Mouse (Mus musculus) forebrain, embryonic 14.5 days (tissue): ENCODE measurements around the gene Mrpl19. TPM values are rescaled to one million over a fixed set of nuclear protein-coding genes. Genes with fewer than 3 reads are reported as not detected.
A peak's percentile ranks its signal among the peaks of the same experiment; 100 is the strongest.

Source experiments
- ATAC-seq: fragments of 200-750 bp; cut with Nextera tagmentation; 2 replicates; pipeline ENCODE4 v1.8.0; 2017; ENCODE audit warnings: mild to moderate bottlenecking, moderate library complexity
- DNase-seq: peaks from one replicate; pipeline ENCODE4 v3.0.0-alpha.2; 2015; ENCODE audit warnings: low spot score
- H3K27ac ChIP-seq: fragments of 300-500 bp; sonication (generic); 2 replicates; pipeline ENCODE4 v1.5.1; 2014; ENCODE audit warnings: low read depth, mild to moderate bottlenecking, control low read depth, low read length, moderate library complexity
- H3K27me3 ChIP-seq: fragments of 300-500 bp; sonication (generic); replicated peaks from 2 replicates; pipeline ENCODE4 v1.6.1; 2014; ENCODE audit warnings: low read length, control low read depth, mixed read lengths; ENCODE audit not compliant: control insufficient read depth, insufficient read depth
- H3K36me3 ChIP-seq: fragments of 300-500 bp; sonication (generic); 2 replicates; pipeline ENCODE4 v1.6.1; 2014; ENCODE audit warnings: low read length, control low read depth; ENCODE audit not compliant: control insufficient read depth, insufficient read depth
- H3K4me1 ChIP-seq: fragments of 300-500 bp; sonication (generic); 2 replicates; pipeline ENCODE4 v1.6.1; 2014; ENCODE audit warnings: antibody characterized with exemption, low read length, control low read depth; ENCODE audit not compliant: control insufficient read depth, insufficient read depth
- H3K4me2 ChIP-seq: fragments of 300-500 bp; sonication (generic); 2 replicates; pipeline ENCODE4 v1.6.1; 2014; ENCODE audit warnings: mild to moderate bottlenecking, control low read depth, low read length
- H3K4me3 ChIP-seq: fragments of 300-500 bp; sonication (generic); 2 replicates; pipeline ENCODE4 v1.5.1; 2014; ENCODE audit warnings: low read depth, low read length, control low read depth
- H3K9ac ChIP-seq: fragments of 300-500 bp; sonication (generic); 2 replicates; pipeline ENCODE4 v1.6.1; 2014; ENCODE audit warnings: mild to moderate bottlenecking, low read length, control low read depth, moderate library complexity
- H3K9me3 ChIP-seq: fragments of 300-500 bp; sonication (generic); replicated peaks from 2 replicates; pipeline ENCODE4 v1.6.1; 2016; ENCODE audit warnings: low read length, control low read depth, mixed read lengths; ENCODE audit not compliant: control insufficient read depth
- WGBS: fragments of 180-500 bp; shearing (Covaris S2); extraction: QIAGEN DNeasy Blood & Tissue Kit; methylation state at CpG from one replicate; pipeline ENCODE4 v1.1.7; 2014; 5-methylcytosine and 5-hydroxymethylcytosine counted together
- polyA plus RNA-seq: library from polyadenylated mRNA; unstranded; fragments of >200 nt; fragmentation: Nextera tagmentation; extraction: Ambion mirVana; gene quantifications from 2 replicates; pipeline ENCODE4 v1.2.1, GENCODE M21; 2014

The Mrpl19 gene
- polyA plus RNA-seq, 1 experiment from 2014 or later = 32.9 TPM

- H3K27ac ChIP-seq = no peak overlapping the region
- 93% methylated on average over 4 of the region's 4 CpGs for WGBS
- H3K4me3 ChIP-seq = no peak overlapping the region
- no peaks in the 10 kb centered on the region for H3K9me3 ChIP-seq
- no peaks in the 10 kb centered on the region for H3K36me3 ChIP-seq
- DNase-seq (no peak), ATAC-seq (no peak)
- H3K4me1 ChIP-seq = no peaks in the 10 kb centered on the region
- no peak overlapping the region for H3K9ac ChIP-seq
- no peak overlapping the region for H3K4me2 ChIP-seq
- H3K27me3 ChIP-seq = no peaks in the 10 kb centered on the region
Observed at GRCm38 (mm10) chr6:81979286-81979685, 13.5 kb upstream of the Mrpl19 start.

GRCm38 (mm10) chr6:81975971-81976621, 10.3 kb upstream of the Mrpl19 start:
- WGBS = 39% methylated on average over 7 of the region's 7 CpGs
- H3K36me3 ChIP-seq = no peaks in the 10 kb centered on the region
- peak; percentile 78 for ATAC-seq
- H3K27ac ChIP-seq = no peak overlapping the region
- peak; percentile 82 for DNase-seq
- H3K27me3 ChIP-seq = no peaks in the 10 kb centered on the region
- H3K4me2 ChIP-seq = no peak overlapping the region
- H3K4me1 ChIP-seq = no peaks in the 10 kb centered on the region
- no peak overlapping the region for H3K9ac ChIP-seq
- H3K4me3 ChIP-seq = no peak overlapping the region
- H3K9me3 ChIP-seq = no peaks in the 10 kb centered on the region

- 90% methylated on average over 8 of the region's 8 CpGs for WGBS
Observed at GRCm38 (mm10) chr6:81972595-81972994, 6.8 kb upstream of the Mrpl19 start.

GRCm38 (mm10) chr6:81971196-81971595, 5.4 kb upstream of the Mrpl19 start:
- no peak overlapping the region for H3K4me3 ChIP-seq
- no peak for DNase-seq
- H3K4me2 ChIP-seq = no peak overlapping the region
- no peak for ATAC-seq
- 34% methylated on average over 7 of the region's 7 CpGs for WGBS
- H3K27ac ChIP-seq = no peak overlapping the region
- no peak overlapping the region for H3K9ac ChIP-seq
- no peaks in the 10 kb centered on the region for H3K36me3 ChIP-seq
- no peaks in the 10 kb centered on the region for H3K4me1 ChIP-seq
- no peaks in the 10 kb centered on the region for H3K27me3 ChIP-seq
- H3K9me3 ChIP-seq = no peaks in the 10 kb centered on the region

More at GRCm38 (mm10) chr6:81972595-81972994, 6.8 kb upstream of the Mrpl19 start:
- H3K4me2 ChIP-seq = no peak overlapping the region
- DNase-seq = no peak
- H3K9me3 ChIP-seq = no peaks in the 10 kb centered on the region
- no peaks in the 10 kb centered on the region for H3K36me3 ChIP-seq
- H3K9ac ChIP-seq = no peak overlapping the region
- H3K4me3 ChIP-seq = no peak overlapping the region
- no peak overlapping the region for H3K27ac ChIP-seq
- no peaks in the 10 kb centered on the region for H3K27me3 ChIP-seq
- no peaks in the 10 kb centered on the region for H3K4me1 ChIP-seq
- ATAC-seq = no peak

- DNase-seq (no peak), ATAC-seq (no peak; the same call in 1 of the 2 replicates)
- Histone ChIP-seq H3K4me1 (peaks cover 5% of the 10 kb centered on the region), H3K9ac (no peak overlapping the region), H3K4me2 (peak overlapping the region; percentile 76), H3K36me3 (peaks cover 27% of the 10 kb centered on the region), H3K4me3 (peak overlapping the region; percentile 86), H3K9me3 (no peaks in the 10 kb centered on the region), H3K27ac (no peak overlapping the region), H3K27me3 (no peaks in the 10 kb centered on the region)
- 45% methylated on average over 2 of the region's 2 CpGs for WGBS
Observed at GRCm38 (mm10) chr6:81966068-81966544, 348 bp upstream of the Mrpl19 start.

- Histone ChIP-seq H3K9me3 (no peaks in the 10 kb centered on the region), H3K27me3 (no peaks in the 10 kb centered on the region), H3K36me3 (peaks cover 79% of the 10 kb centered on the region), H3K4me1 (peaks cover 5% of the 10 kb centered on the region), H3K9ac (no peak overlapping the region), H3K27ac (no peak overlapping the region), H3K4me3 (no peak overlapping the region), H3K4me2 (no peak overlapping the region)
- 86% methylated on average over 1 of the region's 1 CpGs for WGBS
- DNase-seq (no peak), ATAC-seq (no peak)
Observed at GRCm38 (mm10) chr6:81960284-81960683, 5.5 kb downstream of the Mrpl19 start.

GRCm38 (mm10) chr6:81959866-81960265, 5.9 kb downstream of the Mrpl19 start:
- Histone ChIP-seq H3K4me3 (no peak overlapping the region), H3K9me3 (no peaks in the 10 kb centered on the region), H3K27me3 (no peaks in the 10 kb centered on the region), H3K27ac (no peak overlapping the region), H3K4me1 (peaks cover 3% of the 10 kb centered on the region), H3K36me3 (peaks cover 83% of the 10 kb centered on the region), H3K4me2 (no peak overlapping the region), H3K9ac (no peak overlapping the region)
- DNase-seq = no peak
- 93% methylated on average over 8 of the region's 8 CpGs for WGBS
- ATAC-seq = no peak

- 90% methylated on average over 11 of the region's 11 CpGs for WGBS
- DNase-seq = no peak
- Histone ChIP-seq H3K4me3 (no peak overlapping the region), H3K9me3 (no peaks in the 10 kb centered on the region), H3K9ac (no peak overlapping the region), H3K27me3 (no peaks in the 10 kb centered on the region), H3K4me1 (no peaks in the 10 kb centered on the region), H3K27ac (no peak overlapping the region), H3K36me3 (peaks cover 86% of the 10 kb centered on the region), H3K4me2 (no peak overlapping the region)
- ATAC-seq = no peak
Observed at GRCm38 (mm10) chr6:81957992-81958391, 7.8 kb downstream of the Mrpl19 start.

GRCm38 (mm10) chr6:81956399-81956798, 9.4 kb downstream of the Mrpl19 start:
- peaks cover 87% of the 10 kb centered on the region for H3K36me3 ChIP-seq
- no peak overlapping the region for H3K4me2 ChIP-seq
- DNase-seq (no peak), ATAC-seq (no peak)
- no peaks in the 10 kb centered on the region for H3K9me3 ChIP-seq
- H3K4me3 ChIP-seq = no peak overlapping the region
- 95% methylated on average over 4 of the region's 4 CpGs for WGBS
- H3K9ac ChIP-seq = no peak overlapping the region
- H3K27me3 ChIP-seq = no peaks in the 10 kb centered on the region
- H3K27ac ChIP-seq = no peak overlapping the region
- H3K4me1 ChIP-seq = no peaks in the 10 kb centered on the region
